Mouse (Mus musculus) brain, embryonic 14.5 days (tissue): Measurements from ENCODE around the gene Gm43518.
A peak's percentile ranks its signal among the peaks of the same experiment; 100 is the strongest.

Experiments
- CTCF ChIP-seq: fragments of 200-500 bp; IDR thresholded peaks from 2 replicates; pipeline ENCODE4 v1.5.1; 2012; ENCODE audit warnings: inconsistent platforms, mild to moderate bottlenecking, moderate library complexity, borderline replicate concordance; ENCODE audit not compliant: insufficient read depth, insufficient read length; ENCODE audit errors: extremely low read depth
- POLR2A ChIP-seq: fragments of 200-500 bp; IDR thresholded peaks from 2 replicates; pipeline ENCODE4 v1.6.1; 2012; ENCODE audit warnings: mild to moderate bottlenecking, inconsistent platforms, borderline replicate concordance; ENCODE audit not compliant: poor library complexity, insufficient read depth, insufficient read length, severe bottlenecking; ENCODE audit errors: extremely low read depth

DNA sequence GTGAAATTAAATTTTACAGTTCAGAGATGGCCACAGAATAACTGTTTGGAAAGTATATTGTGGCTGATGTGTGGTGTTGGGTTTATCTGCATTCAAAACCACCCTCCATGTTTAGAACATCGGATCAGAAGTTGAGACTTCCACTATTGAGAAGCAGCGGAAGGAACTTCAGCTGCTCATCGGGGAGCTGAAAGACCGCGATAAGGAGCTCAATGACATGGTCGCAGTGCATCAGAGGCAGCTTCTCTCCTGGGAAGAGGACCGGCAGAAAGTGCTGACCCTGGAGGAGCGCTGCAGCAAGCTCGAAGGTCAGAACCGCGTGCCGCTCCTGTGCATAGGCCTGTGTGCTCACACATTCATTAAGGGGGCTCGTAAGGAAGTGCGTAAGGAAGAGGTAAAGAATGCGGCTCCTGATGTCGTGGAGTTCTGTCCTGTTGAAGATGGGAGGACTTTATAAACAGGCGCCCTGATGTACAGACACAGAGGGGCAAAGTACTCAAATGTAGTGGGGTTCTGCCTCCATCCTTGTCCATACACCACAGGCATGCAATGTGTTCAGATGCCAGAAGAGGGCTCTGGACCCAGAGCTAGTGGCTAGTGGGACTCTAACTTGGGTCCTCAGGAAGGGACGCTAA lies 6.9 kb downstream of the Gm43518 start:
- peak; percentile 54; the same call in 1 of the 2 replicates for TF ChIP-seq CTCF
- TF ChIP-seq POLR2A: no peak
